ENCODE assay signal across 11 mouse cellular contexts in genomic region chr6:88940090-88940916, GRCm38 (mm10). TPM values are rescaled to one million over a fixed set of nuclear protein-coding genes. Genes with fewer than 3 reads are reported as not detected.
A peak's percentile ranks its signal among the peaks of the same experiment; 100 is the strongest.
DNase-seq lines count a peak whose midpoint lies in the region; ATAC-seq and TF ChIP-seq lines count a peak whose summit lies in the region.
"Had no signal": no experiment of that assay in that cellular context is flagged by ENCODE, and none has a peak within 500 bp of the region (broad histone marks: within the 10 kb centered on the region; RNA-seq: fewer than 3 reads in every experiment).

No protein-coding gene starts in this region.

- H3K27me3 ChIP-seq in heart, embryonic 16.5 days (ENCODE audit: control insufficient read depth, insufficient read depth, low read length), result no peaks in the 10 kb centered on the region
- no peaks in the 10 kb centered on the region for H3K27me3 ChIP-seq in myocyte (ENCODE audit: control insufficient read depth, insufficient read depth, insufficient read length)

- peak overlapping the region; percentile 52 for H3K9ac ChIP-seq in heart, embryonic 16.5 days (ENCODE audit: low read length)
- H3K9ac ChIP-seq: liver, postnatal 0 days had no signal

- peak; percentile 32 to 45 for DNase-seq in heart, adult 18-20 months
- no peak for DNase-seq in heart, adult 9 months (ENCODE audit: low spot score in 2 of 2)
- peak; percentile 37 for DNase-seq in right cerebral cortex, postnatal 14 days
- DNase-seq in right cerebral cortex, postnatal 25 days, result no peak
- DNase-seq in yolk sac, embryonic 10.5 days (ENCODE audit: low spot score), result no peak
- DNase-seq in adrenal gland, postnatal 36 days, result no peak
- DNase-seq: adrenal gland, postnatal 10 days; liver, postnatal 0 days had no signal

- H3K27ac ChIP-seq in heart, embryonic 16.5 days (ENCODE audit: low read length), result peak overlapping the region; percentile 91
- H3K27ac ChIP-seq: stomach, postnatal 0 days had no signal

- no peak overlapping the region for H3ac ChIP-seq in myocyte (ENCODE audit: control insufficient read depth, insufficient read length)

- peaks cover 50% of the 10 kb centered on the region for H3K4me1 ChIP-seq in heart, embryonic 16.5 days (ENCODE audit: control insufficient read depth, insufficient read depth, low read length)

- no peaks in the 10 kb centered on the region for H3K79me2 ChIP-seq in myocyte (ENCODE audit: control insufficient read depth, insufficient read depth)

- H3K36me3 ChIP-seq in heart, embryonic 16.5 days (ENCODE audit: control insufficient read depth, insufficient read depth), result no peaks in the 10 kb centered on the region
- H3K36me3 ChIP-seq in myocyte (ENCODE audit: control insufficient read depth, insufficient read depth), result no peaks in the 10 kb centered on the region

- 72% methylated on average over 9 of the region's 9 CpGs for WGBS in heart, embryonic 16.5 days

- TF ChIP-seq POLR2A in myocyte (IDR thresholded peaks at IDR 0.05; ENCODE audit: insufficient read length, low read depth), result peak; percentile 20

- peak overlapping the region; percentile 17 for H3K4me2 ChIP-seq in heart, embryonic 16.5 days (ENCODE audit: low read depth, low read length)
- H3K4me2 ChIP-seq in myocyte (ENCODE audit: low read depth), result peak overlapping the region; percentile 96

- no peak overlapping the region for H3K4me3 ChIP-seq in heart, embryonic 16.5 days (ENCODE audit: low read length)
- peak overlapping the region; percentile 5 for H3K4me3 ChIP-seq in myocyte

- ATAC-seq in heart, embryonic 16.5 days (replicated peaks; ENCODE audit: extremely low read depth, insufficient read depth, low FRiP score), result no peak
- ATAC-seq: liver, postnatal 0 days had no signal

- H3K9me3 ChIP-seq in heart, embryonic 16.5 days (replicated peaks; ENCODE audit: control insufficient read depth, low read length), result no peaks in the 10 kb centered on the region

TF ChIP-seq in myocyte, 11 proteins besides CTCF, POLR2A, EP300 and RAD21:
- peak; percentile 8 for TF ChIP-seq POLR2AphosphoS2 (IDR thresholded peaks at IDR 0.05; ENCODE audit: insufficient read length, low read depth)
- TF ChIP-seq MYOD1 (IDR thresholded peaks at IDR 0.05; ENCODE audit: control insufficient read depth in 1 of 3, insufficient read length in 2 of 3, low read depth in 2 of 3), result no peak
- TF ChIP-seq CEBPB (IDR thresholded peaks at IDR 0.05; ENCODE audit: insufficient read depth, poor library complexity, severe bottlenecking), result peak; percentile 80

RNA-seq across cellular contexts. Expression of gene Tpra1, which starts 38.3 kb away (rescaled TPM):
- 10 to 100 TPM; 35.0 to 37.1 TPM for total RNA-seq in heart, adult 18-20 months (2021)
- polyA plus RNA-seq in heart, embryonic 16.5 days (2015; fragmentation: Nextera tagmentation; extraction: Ambion mirVana), result 54.9 and 58.0 TPM in 2 replicates
- 27.3 TPM for polyA plus RNA-seq in myocyte (2012; fragmentation: generic; extraction: Trizol)
- 100 to 1,000 TPM; 104 TPM for total RNA-seq in adrenal gland, postnatal 36 days (2021)

RNA-seq across cellular contexts. Expression of gene Mcm2, which starts 41.7 kb away (rescaled TPM):
- total RNA-seq in heart, adult 18-20 months (2021), result 1 to 10 TPM; 4.7 to 5.6 TPM
- 88.3 and 94.7 TPM in 2 replicates for polyA plus RNA-seq in heart, embryonic 16.5 days (2015; fragmentation: Nextera tagmentation; extraction: Ambion mirVana)
- 42.1 TPM for polyA plus RNA-seq in myocyte (2012; fragmentation: generic; extraction: Trizol)
- 10 to 100 TPM; 28.9 to 40.1 TPM for total RNA-seq in adrenal gland, postnatal 36 days (2021)

Comparison
In these comparisons a context has a peak if more than half of its experiments do, and no peak if none do; other contexts are left out.
1. DNase-seq: peak in heart, adult 18-20 months (2 of 2) and right cerebral cortex, postnatal 14 days (single experiment); none in heart, adult 9 months (0 of 2), right cerebral cortex, postnatal 25 days (single experiment), yolk sac, embryonic 10.5 days (single experiment) and adrenal gland, postnatal 36 days (0 of 2).
2. RNA of gene Mcm2, which starts 41.7 kb away (total RNA-seq): 28.9 to 40.1 TPM in adrenal gland, postnatal 36 days; 4.7 to 5.6 TPM in heart, adult 18-20 months; every median in the first group is over 4 times any median in the second.